Mouse (Mus musculus): ENCODE results near the gene Hspb6.

Hspb6 gene

GRCm38 (mm10) chr7:30553021-30553589 lies 1.1 kb downstream of the Hspb6 start:
- peak; percentile 20 for DNase-seq (ENCODE audit: low spot score)

GRCm38 (mm10) chr7:30553810-30554584 lies 2.0 kb downstream of the Hspb6 start:
- no peak for DNase-seq (ENCODE audit: low spot score)

GRCm38 (mm10) chr7:30556894-30557536 lies 5.0 kb downstream of the Hspb6 start:
- peak; percentile 43 for DNase-seq (ENCODE audit: low spot score)

GRCm38 (mm10) chr7:30557901-30558514 lies 6.0 kb downstream of the Hspb6 start:
- no peak for DNase-seq (ENCODE audit: low spot score)

GRCm38 (mm10) chr7:30558656-30559442 lies 6.9 kb downstream of the Hspb6 start:
- no peak for DNase-seq (ENCODE audit: low spot score)

- DNase-seq (ENCODE audit: low spot score) = peak; percentile 97
Observed at GRCm38 (mm10) chr7:30559443-30559954, 7.5 kb downstream of the Hspb6 start, which contains the start of gene Lin37. Gene Lin37 (minus strand): TSS chr7:30559838.

- peak; percentile 13 for DNase-seq (ENCODE audit: low spot score)
Observed at GRCm38 (mm10) chr7:30560296-30560695, 8.3 kb downstream of the Hspb6 start.

- no peak for DNase-seq (ENCODE audit: low spot score)
Observed at GRCm38 (mm10) chr7:30562526-30563116, 10.6 kb downstream of the Hspb6 start.

GRCm38 (mm10) chr7:30563117-30563905 lies 11.3 kb downstream of the Hspb6 start, which contains the start of the genes U2af1l4, Gm49396 and Psenen:
Gene U2af1l4 (plus strand): TSS chr7:30563301.
Gene Gm49396 (plus strand): TSS chr7:30563344.
Gene Psenen (minus strand): TSS chr7:30563627.
- DNase-seq (ENCODE audit: low spot score) = peak; percentile 99

- DNase-seq (ENCODE audit: low spot score) = no peak
Observed at GRCm38 (mm10) chr7:30563906-30564280, 11.9 kb downstream of the Hspb6 start.

GRCm38 (mm10) chr7:30564970-30565571 lies 13.1 kb downstream of the Hspb6 start, which contains the start of gene Igflr1:
Gene Igflr1 (plus strand): TSS chr7:30565427.
- DNase-seq (ENCODE audit: low spot score) = no peak

- no peak for DNase-seq (ENCODE audit: low spot score)
Observed at GRCm38 (mm10) chr7:30566033-30566432, 14.1 kb downstream of the Hspb6 start.

- DNase-seq (ENCODE audit: low spot score) = no peak
Observed at GRCm38 (mm10) chr7:30567555-30567954, 15.6 kb downstream of the Hspb6 start.

GRCm38 (mm10) chr7:30572389-30572788 lies 20.4 kb downstream of the Hspb6 start:
- no peak for DNase-seq (ENCODE audit: low spot score)

- DNase-seq (ENCODE audit: low spot score) = no peak
Observed at GRCm38 (mm10) chr7:30572969-30573368, 21.0 kb downstream of the Hspb6 start.

- no peak for DNase-seq (ENCODE audit: low spot score)
Observed at GRCm38 (mm10) chr7:30579950-30580349, 28.0 kb downstream of the Hspb6 start.

GRCm38 (mm10) chr7:30581547-30581946 lies 29.6 kb downstream of the Hspb6 start:
- DNase-seq (ENCODE audit: low spot score) = no peak

- DNase-seq (ENCODE audit: low spot score) = no peak
Observed at GRCm38 (mm10) chr7:30584339-30584738, 32.4 kb downstream of the Hspb6 start.

GRCm38 (mm10) chr7:30585170-30585569 lies 33.2 kb downstream of the Hspb6 start:
- no peak for DNase-seq (ENCODE audit: low spot score)

Measured in retina, embryonic 14.5 days (tissue).